Mouse (Mus musculus): ENCODE measurements at regions not wholly inside any gene's neighbourhood (a gene's known extent, or its start where the extent isn't known, plus 50 kb on each side); places are given as distances from the start of the nearest gene placed in this dataset.

- DNase-seq (ENCODE audit: low spot score) = no peak
Observed at GRCm38 (mm10) chr6:84261483-84261882, 253.1 kb downstream of the Dysf start.
